Mouse (Mus musculus) CH12.LX (cell line): Measurements from ENCODE around the gene Scgb2b20.
"Not testable (repeated sequence)": the region's sequence is repeated elsewhere in the genome, so short reads cannot be mapped to it uniquely, and the experiment has no call there.

Experiments used
- CTCF ChIP-seq, 2 experiments: IDR thresholded peaks in 1 of 2; conservative IDR thresholded peaks in 1 of 2; 2 replicates each; pipeline ENCODE4 v1.5.1; 2011 to 2012; ENCODE audit warnings: low read depth in 2 of 2, low read length in 2 of 2, improper control_type of control experiment in 1 of 2, inconsistent platforms in 1 of 2, mild to moderate bottlenecking in 1 of 2, moderate library complexity in 1 of 2
- E2F4 ChIP-seq: IDR thresholded peaks from 2 replicates; pipeline ENCODE4 v1.6.1; 2011; ENCODE audit warnings: low read depth, low read length, improper control_type of control experiment; ENCODE audit not compliant: insufficient replicate concordance
- POLR2A ChIP-seq: IDR thresholded peaks from 2 replicates; pipeline ENCODE4 v1.6.1; 2011; ENCODE audit warnings: low read depth, mild to moderate bottlenecking, improper control_type of control experiment, low read length
- TCF12 ChIP-seq: IDR thresholded peaks from 2 replicates; pipeline ENCODE4 v1.6.1; 2014; ENCODE audit warnings: low read depth, mild to moderate bottlenecking, inconsistent platforms, low read length, improper control_type of control experiment
- USF1 ChIP-seq: IDR thresholded peaks from 2 replicates; pipeline ENCODE4 v1.6.1; 2014; ENCODE audit warnings: low read depth, mild to moderate bottlenecking, inconsistent platforms, low read length, improper control_type of control experiment
- ZC3H11A ChIP-seq: IDR thresholded peaks from 2 replicates; pipeline ENCODE4 v1.6.1; 2012; ENCODE audit warnings: low read depth, mild to moderate bottlenecking, inconsistent platforms, low read length, improper control_type of control experiment

GRCm38 (mm10) chr7:33366222-33366621 is at the start of gene Scgb2b20:
- TF ChIP-seq CTCF (conservative IDR thresholded peaks at IDR 0.05 in 1 of 2, IDR thresholded peaks at IDR 0.05 in 1 of 2; ENCODE audit: low read depth in 2 of 2, low read length in 2 of 2); USF1; E2F4; ZC3H11A; TCF12; POLR2A: not testable (repeated sequence)
